In the genomic region with DNA sequence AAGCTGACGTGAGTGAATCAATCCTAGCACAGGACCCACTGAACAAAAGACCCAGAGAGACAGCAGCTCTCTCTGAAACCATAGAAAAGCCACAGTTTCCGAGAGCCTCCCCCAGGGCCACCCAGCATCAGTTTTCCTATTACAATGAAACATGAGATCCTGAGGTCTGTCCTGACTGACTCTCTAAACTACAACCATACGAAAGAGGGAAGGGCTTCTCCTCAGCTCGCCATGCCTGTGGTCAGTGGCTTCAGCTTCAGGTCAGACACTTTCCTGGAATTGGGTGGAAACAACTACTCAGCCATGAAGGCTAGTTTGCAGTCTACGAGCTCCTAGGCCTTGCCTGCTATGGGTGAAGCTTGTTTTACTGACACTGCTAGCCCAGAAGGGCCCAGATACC, we compare ENCODE assay signal across 16 mouse cellular contexts.
DNase-seq lines count a peak whose midpoint lies in the region; ATAC-seq and TF ChIP-seq lines count a peak whose summit lies in the region.
"Had no signal": no experiment of that assay in that cellular context is flagged by ENCODE, and none has a peak within 500 bp of the region (broad histone marks: within the 10 kb centered on the region; RNA-seq: fewer than 3 reads in every experiment).

No protein-coding gene starts in this region.

- H3K9ac ChIP-seq in kidney, embryonic 16.5 days (replicated peaks; ENCODE audit: low read length): no peak overlapping the region
- H3K9ac ChIP-seq in embryonic facial prominence, embryonic 13.5 days: no peak overlapping the region
- H3K9ac ChIP-seq in limb, embryonic 14.5 days (ENCODE audit: low read depth, low read length, severe bottlenecking): no peak overlapping the region
- H3K9ac ChIP-seq: liver, embryonic 13.5 days had no signal

- no peak for TF ChIP-seq POLR2A in limb, embryonic 14.5 days (IDR thresholded peaks at IDR 0.05; ENCODE audit: borderline replicate concordance, extremely low read depth, insufficient read depth, insufficient read length)

- H3K36me3 ChIP-seq in kidney, embryonic 16.5 days (ENCODE audit: insufficient read depth, low read length): no peaks in the 10 kb centered on the region
- H3K36me3 ChIP-seq in embryonic facial prominence, embryonic 13.5 days: no peaks in the 10 kb centered on the region
- H3K36me3 ChIP-seq in limb, embryonic 14.5 days (ENCODE audit: control insufficient read depth, insufficient read depth, low read length): no peaks in the 10 kb centered on the region
- H3K36me3 ChIP-seq: liver, embryonic 13.5 days had no signal

- H3K4me2 ChIP-seq in kidney, embryonic 16.5 days (replicated peaks; ENCODE audit: low read depth, low read length): no peak overlapping the region
- H3K4me2 ChIP-seq in embryonic facial prominence, embryonic 13.5 days: no peak overlapping the region
- H3K4me2 ChIP-seq in limb, embryonic 14.5 days (replicated peaks; ENCODE audit: low read depth, low read length, severe bottlenecking): no peak overlapping the region
- H3K4me2 ChIP-seq: heart, embryonic 11.5 days; liver, embryonic 13.5 days; midbrain, embryonic 11.5 days had no signal

- no peak for DNase-seq in kidney, adult 8-10 months
- DNase-seq in limb, embryonic 14.5 days (ENCODE audit: low spot score): peak; percentile 31
- no peak for DNase-seq in urinary bladder, postnatal 36 days (ENCODE audit: low spot score in 2 of 2)
- no peak for DNase-seq in lung, postnatal 4 days
- no peak for DNase-seq in gastrocnemius, postnatal 25 days
- DNase-seq: cerebellum, adult 11 months; liver, embryonic 13.5 days; lung, postnatal 10 days; thymus, postnatal 36 days had no signal

- H3K27me3 ChIP-seq in kidney, embryonic 16.5 days (ENCODE audit: insufficient read depth, low read length): no peaks in the 10 kb centered on the region
- H3K27me3 ChIP-seq in embryonic facial prominence, embryonic 13.5 days: no peaks in the 10 kb centered on the region
- H3K27me3 ChIP-seq in limb, embryonic 14.5 days (ENCODE audit: control insufficient read depth, insufficient read depth, low read length): no peaks in the 10 kb centered on the region
- H3K27me3 ChIP-seq: liver, embryonic 13.5 days had no signal

- H3K27ac ChIP-seq in kidney, embryonic 16.5 days (ENCODE audit: low read length): peak overlapping the region; percentile 10; the same call in 1 of the 2 replicates
- H3K27ac ChIP-seq in embryonic facial prominence, embryonic 13.5 days: peak overlapping the region; percentile 87
- H3K27ac ChIP-seq in limb, embryonic 14.5 days (replicated peaks; ENCODE audit: low read depth, low read length): 0 out of 2 replicates have a peak overlapping the region, but pooled peaks have one; percentile 22
- H3K27ac ChIP-seq: liver, embryonic 13.5 days; stomach, postnatal 0 days had no signal

- H3K4me1 ChIP-seq in kidney, embryonic 16.5 days (ENCODE audit: insufficient read depth, low read length): peaks cover 30% of the 10 kb centered on the region
- H3K4me1 ChIP-seq in embryonic facial prominence, embryonic 13.5 days: peaks cover 58% of the 10 kb centered on the region
- peaks cover 22% of the 10 kb centered on the region for H3K4me1 ChIP-seq in limb, embryonic 14.5 days (ENCODE audit: control insufficient read depth, insufficient read depth, low read length)

- WGBS in kidney, embryonic 16.5 days: 32% methylated on average over 5 of the region's 5 CpGs
- WGBS in embryonic facial prominence, embryonic 13.5 days: 22% methylated on average over 5 of the region's 5 CpGs
- whole genome bisulfite sequencing in limb, embryonic 14.5 days: 25% methylated on average over 5 of the region's 5 CpGs

- H3K9me3 ChIP-seq in kidney, embryonic 16.5 days (ENCODE audit: low read length): peaks cover 3% of the 10 kb centered on the region; the same call in 1 of the 2 replicates
- H3K9me3 ChIP-seq in embryonic facial prominence, embryonic 13.5 days: no peaks in the 10 kb centered on the region
- no peaks in the 10 kb centered on the region for H3K9me3 ChIP-seq in limb, embryonic 14.5 days (ENCODE audit: control insufficient read depth, low read length)
- H3K9me3 ChIP-seq: liver, embryonic 13.5 days had no signal

- no peak overlapping the region for H3K4me3 ChIP-seq in kidney, embryonic 16.5 days (ENCODE audit: low read length)
- no peak overlapping the region for H3K4me3 ChIP-seq in embryonic facial prominence, embryonic 13.5 days
- H3K4me3 ChIP-seq in limb, embryonic 14.5 days (replicated peaks; ENCODE audit: low read length): no peak overlapping the region
- H3K4me3 ChIP-seq: liver, embryonic 13.5 days had no signal

- peak; percentile 66; the same call in 1 of the 2 replicates for ATAC-seq in kidney, embryonic 16.5 days (ENCODE audit: low FRiP score, low TSS enrichment)
- 0 out of 2 replicates have a peak, but pooled peaks have one; percentile 22 for ATAC-seq in common myeloid progenitor, adult 5-6 weeks (replicated peaks; ENCODE audit: low read depth, poor library complexity, severe bottlenecking)
- no peak; the same call in 1 of the 2 replicates for ATAC-seq in embryonic facial prominence, embryonic 13.5 days (ENCODE audit: insufficient number of reproducible peaks, insufficient read depth, low FRiP score, low TSS enrichment, low read depth)
- ATAC-seq in limb, embryonic 14.5 days (ENCODE audit: low FRiP score, low read depth): no peak
- ATAC-seq: intestine, postnatal 0 days had no signal

Comparison
In these comparisons a context has a peak if more than half of its experiments do, and no peak if none do; other contexts are left out.
1. ATAC-seq: peak in kidney, embryonic 16.5 days (single experiment) and common myeloid progenitor, adult 5-6 weeks (single experiment); none in embryonic facial prominence, embryonic 13.5 days (single experiment) and limb, embryonic 14.5 days (single experiment).
2. H3K27ac ChIP-seq: peak in every context shown above with its lines; median percentile 87 in embryonic facial prominence, embryonic 13.5 days; 22 in limb, embryonic 14.5 days; 10 in kidney, embryonic 16.5 days.